Mouse (Mus musculus): ENCODE results near the gene Sapcd1.
"Not testable (repeated sequence)": the region's sequence is repeated elsewhere in the genome, so short reads cannot be mapped to it uniquely, and the experiment has no call there.

Sapcd1 gene

GRCm38 (mm10) chr17:35007387-35007991 lies 20.3 kb downstream of the Sapcd1 start:
- DNase-seq (ENCODE audit: low read depth, low spot score), result no peak

- DNase-seq (ENCODE audit: low read depth, low spot score), result not testable (repeated sequence)
Observed at GRCm38 (mm10) chr17:35005902-35006301, 21.9 kb downstream of the Sapcd1 start.

DNA sequence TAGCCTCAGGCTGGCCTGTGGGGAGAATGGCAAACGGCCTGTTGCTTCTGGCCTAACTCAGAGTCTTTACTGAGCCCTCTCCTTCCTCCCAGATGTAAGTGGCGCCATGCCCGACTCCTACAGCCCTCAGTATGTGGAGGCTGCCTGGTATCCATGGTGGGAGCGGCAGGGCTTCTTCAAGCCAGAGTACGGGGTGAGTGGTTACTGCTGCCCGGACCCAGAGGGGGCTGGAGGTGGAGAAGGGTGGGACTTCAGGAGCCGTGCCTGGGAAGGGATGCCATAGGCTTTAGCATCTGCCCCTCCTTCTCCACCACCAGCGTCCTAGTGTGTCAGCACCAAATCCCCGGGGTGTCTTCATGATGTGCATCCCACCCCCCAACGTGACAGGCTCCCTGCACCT lies 22.7 kb downstream of the Sapcd1 start:
- no peak for DNase-seq (ENCODE audit: low read depth, low spot score)

GRCm38 (mm10) chr17:35004075-35004717 lies 23.6 kb downstream of the Sapcd1 start:
- no peak for DNase-seq (ENCODE audit: low read depth, low spot score)

- DNase-seq (ENCODE audit: low read depth, low spot score), result peak; percentile 49
Observed at GRCm38 (mm10) chr17:35003022-35003838, 24.6 kb downstream of the Sapcd1 start.

DNA sequence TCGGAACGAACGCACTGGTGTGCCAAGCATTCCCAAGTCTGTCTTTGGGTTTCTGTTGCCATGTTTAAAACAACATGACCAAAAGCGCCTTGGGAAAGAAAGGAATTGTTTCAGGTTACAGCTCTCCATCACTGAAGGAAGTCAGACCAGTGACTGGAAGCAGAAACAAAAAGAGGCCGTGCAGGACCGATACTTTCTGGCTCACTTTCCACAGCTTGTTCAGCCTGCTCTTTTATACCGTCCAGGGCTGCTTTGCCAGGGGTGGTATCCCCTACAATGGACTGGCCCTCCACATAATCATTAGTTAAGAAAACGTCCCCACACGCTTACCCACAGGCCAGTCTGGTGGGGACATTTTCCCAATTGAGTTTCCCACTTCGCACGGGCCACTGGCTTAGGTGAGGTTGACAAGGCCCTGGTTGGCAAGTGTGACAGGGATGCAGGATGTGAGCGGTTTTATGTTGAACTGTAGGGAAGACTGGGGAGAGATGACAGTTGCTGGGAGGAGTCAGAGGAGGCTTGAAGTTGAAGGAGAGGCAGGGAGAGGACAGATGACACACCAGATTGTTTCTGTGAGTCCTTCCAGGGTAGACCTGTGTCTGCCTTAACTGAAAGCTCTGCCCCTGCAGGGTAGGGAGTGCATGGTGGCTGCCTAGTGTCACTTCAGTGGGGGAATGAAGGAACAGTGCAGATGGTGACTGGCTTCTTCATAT lies 25.5 kb downstream of the Sapcd1 start:
- peak; percentile 56 for DNase-seq (ENCODE audit: low read depth, low spot score)

- peak; percentile 51 for DNase-seq (ENCODE audit: low read depth, low spot score)
Observed at GRCm38 (mm10) chr17:35001452-35002152, 26.2 kb downstream of the Sapcd1 start.

DNA sequence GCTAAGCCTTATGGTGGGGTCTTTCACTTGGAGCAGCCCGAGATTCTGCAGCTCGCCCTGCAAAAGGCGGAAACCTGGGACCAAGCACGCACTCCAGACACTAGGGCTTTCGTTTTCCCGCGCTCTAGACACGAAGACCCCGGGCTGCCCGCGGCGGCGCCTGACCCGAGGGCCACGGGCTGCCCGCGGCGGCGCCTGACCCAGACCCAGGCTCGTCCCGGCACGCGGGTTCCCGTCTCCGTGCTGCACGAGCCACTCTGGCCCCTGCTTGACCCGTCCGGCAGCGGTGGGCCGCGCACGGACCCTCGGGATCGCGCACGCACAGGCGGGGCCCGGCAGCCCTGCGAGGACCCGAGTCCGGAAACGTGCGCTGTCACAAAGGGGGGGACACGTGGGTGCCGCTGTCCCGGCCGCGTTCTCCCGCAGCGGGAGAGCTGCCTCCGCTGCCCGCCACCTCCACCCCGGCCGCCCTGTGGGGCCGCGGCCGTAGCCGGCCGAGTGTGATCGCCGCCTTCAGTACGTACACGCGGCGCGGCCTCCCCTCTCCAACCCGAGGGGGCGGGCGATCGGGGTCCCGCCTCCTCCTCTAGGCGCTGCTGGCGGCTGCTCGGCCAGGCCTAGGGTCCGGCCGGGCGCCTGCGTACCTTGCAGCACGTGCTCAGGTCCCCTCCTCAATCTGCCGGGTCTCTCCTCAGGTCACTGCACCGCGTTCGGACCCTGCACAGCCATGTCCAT lies 26.9 kb downstream of the Sapcd1 start, which contains the start of gene Vars:
Gene Vars, plus strand, starts transcription at position 271 of the 735 bp plus-strand sequence.
- DNase-seq (ENCODE audit: low read depth, low spot score), result peak; percentile 96

- DNase-seq (ENCODE audit: low read depth, low spot score), result peak; percentile 80
Observed at GRCm38 (mm10) chr17:34999871-35000716, 27.7 kb downstream of the Sapcd1 start.

DNA sequence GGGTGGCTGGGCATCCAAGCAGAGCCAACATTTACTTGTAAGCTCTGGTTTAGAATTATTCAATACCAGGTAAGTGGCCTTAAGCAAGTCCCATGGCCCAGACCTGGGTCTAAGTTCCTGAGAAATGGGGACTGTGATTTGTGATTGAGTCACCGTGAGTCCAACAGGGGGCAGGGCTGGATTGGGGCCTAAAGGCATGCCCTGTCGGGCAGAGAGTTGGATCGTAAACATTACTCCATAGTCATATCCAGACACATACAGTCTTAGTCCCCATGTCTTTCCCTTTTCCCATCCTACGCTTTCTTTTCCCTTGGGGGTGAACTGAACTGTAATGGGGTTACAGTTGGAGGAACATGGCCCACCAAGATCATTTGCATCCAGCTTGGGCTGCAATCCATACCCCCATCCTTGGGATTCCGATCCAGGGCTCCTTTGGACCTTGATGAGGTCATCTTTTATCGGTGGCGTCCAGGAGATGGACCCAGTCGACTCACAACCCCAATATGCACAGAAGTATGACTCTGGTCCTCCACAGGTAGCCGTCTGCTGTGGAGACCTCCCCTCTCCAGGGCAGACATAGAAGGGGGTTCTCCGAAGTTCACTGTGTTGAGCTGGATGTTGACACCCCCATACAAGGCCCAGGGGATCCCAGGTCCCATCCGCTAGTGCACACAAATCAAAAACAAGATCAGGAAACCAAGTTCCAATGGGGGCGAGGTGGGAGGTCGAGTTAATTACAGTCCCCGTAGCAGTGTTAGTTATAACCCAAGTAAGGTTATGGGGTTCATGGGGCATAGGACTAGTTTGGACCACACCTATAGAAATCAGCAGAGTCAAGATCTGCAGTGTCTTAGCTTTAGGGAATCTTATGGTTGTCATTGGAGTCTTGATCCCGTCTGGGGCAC lies 29.0 kb downstream of the Sapcd1 start:
- DNase-seq (ENCODE audit: low read depth, low spot score), result no peak

GRCm38 (mm10) chr17:34997142-34997483 lies 30.7 kb downstream of the Sapcd1 start:
- DNase-seq (ENCODE audit: low read depth, low spot score), result no peak

- DNase-seq (ENCODE audit: low read depth, low spot score), result no peak
Observed at GRCm38 (mm10) chr17:34996411-34997141, 31.2 kb downstream of the Sapcd1 start.

DNA sequence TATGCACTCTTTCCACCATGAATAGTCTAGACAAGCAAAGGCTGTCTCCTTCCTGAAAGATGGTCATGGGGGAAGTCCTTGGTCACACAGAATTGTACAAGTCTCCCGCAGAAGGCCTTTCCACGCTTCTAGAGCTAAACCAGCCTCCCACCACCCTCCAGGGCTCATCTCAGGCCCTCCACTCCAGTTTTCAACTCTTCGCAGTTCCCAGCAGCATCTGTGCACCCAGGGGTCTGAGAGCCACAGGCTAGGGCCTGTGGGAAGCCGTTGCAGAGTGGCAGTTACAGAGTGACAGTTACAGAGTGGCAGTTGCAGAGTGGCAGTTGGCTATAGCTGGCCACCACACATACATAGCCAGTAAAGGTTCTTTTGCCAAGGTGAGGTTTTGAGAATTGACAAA lies 31.9 kb downstream of the Sapcd1 start:
- not testable (repeated sequence) for DNase-seq (ENCODE audit: low read depth, low spot score)

DNA sequence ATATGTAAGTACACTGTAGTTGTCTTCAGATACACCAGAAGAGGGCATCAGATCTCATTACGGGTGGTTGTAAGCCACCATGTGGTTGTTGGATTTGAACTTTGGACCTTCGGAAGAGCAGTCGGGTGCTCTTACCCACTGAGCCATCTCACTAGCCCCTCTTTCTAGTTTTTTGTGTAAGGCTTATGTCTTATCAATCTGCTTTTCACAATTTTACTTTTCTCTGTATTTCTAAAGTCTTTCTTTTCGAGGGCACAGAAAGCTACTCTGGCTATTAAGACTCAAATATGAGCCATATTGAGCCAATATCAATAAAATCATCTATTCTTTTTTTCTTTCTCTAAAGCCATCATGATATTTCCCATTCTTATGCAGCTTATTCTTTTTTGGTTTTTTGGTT lies 32.6 kb downstream of the Sapcd1 start:
- not testable (repeated sequence) for DNase-seq (ENCODE audit: low read depth, low spot score)

- DNase-seq (ENCODE audit: low read depth, low spot score), result peak; percentile 47
Observed at GRCm38 (mm10) chr17:34994751-34995150, 33.1 kb downstream of the Sapcd1 start.

GRCm38 (mm10) chr17:34984218-34984617 lies 43.6 kb downstream of the Sapcd1 start:
- DNase-seq (ENCODE audit: low read depth, low spot score), result peak; percentile 57

GRCm38 (mm10) chr17:34982328-34982727 lies 45.5 kb downstream of the Sapcd1 start:
- no peak for DNase-seq (ENCODE audit: low read depth, low spot score)

DNA sequence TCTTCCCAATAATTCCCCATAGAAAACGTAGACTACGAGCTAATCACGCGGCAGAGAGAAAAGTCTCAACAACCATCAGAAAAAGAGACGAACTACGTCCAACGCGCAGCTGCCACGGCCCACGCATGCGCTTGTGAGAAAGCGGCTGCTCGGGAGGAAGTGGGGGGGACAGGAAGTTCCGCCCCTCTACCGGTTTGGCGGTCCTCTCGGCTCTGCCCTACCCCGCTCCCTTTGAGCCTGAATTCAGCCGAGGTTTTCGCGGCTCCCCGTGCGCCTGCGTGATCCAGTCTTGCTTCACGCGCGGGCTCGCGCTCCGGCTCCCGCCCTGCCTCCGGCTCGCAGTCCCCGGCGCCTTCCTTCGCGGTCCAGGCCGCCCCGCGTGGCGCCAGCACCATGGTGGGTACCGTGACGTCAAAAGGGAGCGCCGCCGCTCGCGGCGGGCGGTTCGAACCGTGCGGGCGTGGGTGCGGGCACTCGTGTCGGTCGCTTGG lies 46.1 kb downstream of the Sapcd1 start, which contains the start of gene Lsm2:
Gene Lsm2, plus strand, starts transcription at position 173 of the 491 bp plus-strand sequence.
- DNase-seq (ENCODE audit: low read depth, low spot score), result peak; percentile 97
